Mouse (Mus musculus) heart, adult 2 months (tissue): ENCODE measurements around the gene Ippk. TPM values are rescaled to one million over a fixed set of nuclear protein-coding genes. Genes with fewer than 3 reads are reported as not detected.

Experiments used
- DNase-seq, 2 experiments: peaks; one replicate each; pipeline ENCODE4 v3.0.0; 2021
- H3K27ac ChIP-seq: fragments of 200-600 bp; 2 replicates; pipeline ENCODE4 v1.8.1; 2022
- H3K27me3 ChIP-seq: fragments of 200-500 bp; 2 replicates; pipeline ENCODE4 v1.6.1; 2012; ENCODE audit warnings: mild to moderate bottlenecking, low read length, inconsistent platforms, mixed read lengths; ENCODE audit not compliant: control insufficient read depth, insufficient read depth
- H3K36me3 ChIP-seq: fragments of 200-500 bp; 2 replicates; pipeline ENCODE4 v1.6.1; 2012; ENCODE audit warnings: low read length, inconsistent platforms; ENCODE audit not compliant: control insufficient read depth, insufficient read depth
- H3K4me1 ChIP-seq: fragments of 200-500 bp; 2 replicates; pipeline ENCODE4 v1.6.1; 2011; ENCODE audit warnings: low read length; ENCODE audit not compliant: control insufficient read depth, insufficient read depth
- H3K4me3 ChIP-seq: fragments of 200-600 bp; 2 replicates; pipeline ENCODE4 v1.8.1; 2022
- H3K79me2 ChIP-seq: fragments of 200-500 bp; replicated peaks from 2 replicates; pipeline ENCODE4 v1.6.1; 2012; ENCODE audit warnings: mild to moderate bottlenecking, inconsistent platforms, low read length, moderate library complexity, mixed read lengths; ENCODE audit not compliant: control insufficient read depth, insufficient read depth
- H3K9ac ChIP-seq: fragments of 200-500 bp; 2 replicates; pipeline ENCODE4 v1.6.1; 2012; ENCODE audit warnings: low read depth, mild to moderate bottlenecking, control low read depth, inconsistent platforms, low read length, mixed read lengths
- CTCF ChIP-seq: fragments of 200-600 bp; IDR thresholded peaks from 2 replicates; pipeline ENCODE4 v1.8.1; 2022; ENCODE audit warnings: antibody characterized with exemption, mild to moderate bottlenecking, moderate library complexity
- EP300 ChIP-seq: fragments of 200-500 bp; IDR thresholded peaks from 2 replicates; pipeline ENCODE4 v1.6.1; 2011; ENCODE audit warnings: low read depth, low read length, control low read depth; ENCODE audit not compliant: insufficient read depth
- POLR2A ChIP-seq: fragments of 200-500 bp; IDR thresholded peaks from 2 replicates; pipeline ENCODE4 v1.6.1; 2011; ENCODE audit warnings: mild to moderate bottlenecking, low read depth, low read length, control low read depth; ENCODE audit not compliant: insufficient read depth
- whole genome bisulfite sequencing: fragments of 180-500 bp; shearing (Covaris S2); methylation state at CpG from one replicate; pipeline ENCODE4 v1.1.7; 2018; 5-methylcytosine and 5-hydroxymethylcytosine counted together
- intact Hi-C: fragments of 180-260 bp; cut with DNase I; formaldehyde crosslinking; loops from one replicate; pipeline ENCODE4 v1.15.1; 2025
- polyA plus RNA-seq: library from polyadenylated mRNA; depleted of rRNA; stranded (reverse); fragments of >200 nt; gene quantifications from 2 replicates; pipeline ENCODE4 v1.2.3, GENCODE M21; 2012
- total RNA-seq, 2 experiments: library from RNA; stranded (reverse); gene quantifications; 2 replicates each; pipeline ENCODE4 v1.2.3; 2021

Gene Ippk
- total and polyA plus RNA-seq, 3 experiments, result 4.3 to 7.3 (median 6.7) TPM

- 70% methylated on average over 5 of the region's 5 CpGs for WGBS
- TF ChIP-seq EP300 (no peak), POLR2A (no peak), CTCF (no peak)
- peaks cover 4% of the 10 kb centered on the region for H3K36me3 ChIP-seq
These were observed 39.8 kb downstream of the Ippk start for GRCm38 (mm10) chr13:49460692-49461414.

GRCm38 (mm10) chr13:49461458-49462132, 40.5 kb downstream of the Ippk start:
- Histone ChIP-seq H3K27me3 (no peaks in the 10 kb centered on the region), H3K36me3 (peaks cover 4% of the 10 kb centered on the region), H3K27ac (peak overlapping the region; percentile 67), H3K4me3 (no peak overlapping the region), H3K4me1 (peaks cover 9% of the 10 kb centered on the region), H3K9ac (no peak overlapping the region), H3K79me2 (no peaks in the 10 kb centered on the region)
- peak; percentile 40 to 42 for DNase-seq
- intact Hi-C loops, result no loop called here
- WGBS, result 69% methylated on average over 15 of the region's 15 CpGs
- TF ChIP-seq EP300 (no peak), CTCF (no peak), POLR2A (no peak)

More at GRCm38 (mm10) chr13:49460692-49461414, 39.8 kb downstream of the Ippk start:
- Histone ChIP-seq H3K27ac (peak overlapping the region; percentile 67), H3K4me3 (no peak overlapping the region), H3K9ac (no peak overlapping the region), H3K27me3 (no peaks in the 10 kb centered on the region), H3K4me1 (peaks cover 9% of the 10 kb centered on the region), H3K79me2 (no peaks in the 10 kb centered on the region)
- DNase-seq, result no peak
- intact Hi-C loops, result no loop called here

- H3K79me2 ChIP-seq, result no peaks in the 10 kb centered on the region
- 98% methylated on average over 2 of the region's 2 CpGs for WGBS
- peaks cover 11% of the 10 kb centered on the region for H3K4me1 ChIP-seq
- no peak overlapping the region for H3K4me3 ChIP-seq
- H3K27me3 ChIP-seq, result no peaks in the 10 kb centered on the region
- no peak overlapping the region for H3K9ac ChIP-seq
- no peak overlapping the region for H3K27ac ChIP-seq
- peaks cover 4% of the 10 kb centered on the region for H3K36me3 ChIP-seq
- TF ChIP-seq POLR2A (no peak), EP300 (no peak), CTCF (no peak)
- intact Hi-C loops, result no loop called here
- no peak for DNase-seq
These were observed 41.9 kb downstream of the Ippk start for GRCm38 (mm10) chr13:49462921-49463320.

GRCm38 (mm10) chr13:49465875-49466274, 44.8 kb downstream of the Ippk start:
- H3K9ac ChIP-seq, result no peak overlapping the region
- intact Hi-C loops, result no loop called here
- no peaks in the 10 kb centered on the region; the same call in 1 of the 2 replicates for H3K36me3 ChIP-seq
- no peaks in the 10 kb centered on the region for H3K79me2 ChIP-seq
- 93% methylated on average over 4 of the region's 4 CpGs for WGBS
- TF ChIP-seq POLR2A (no peak), EP300 (no peak), CTCF (no peak)
- no peak overlapping the region for H3K27ac ChIP-seq
- H3K27me3 ChIP-seq, result no peaks in the 10 kb centered on the region
- H3K4me3 ChIP-seq, result no peak overlapping the region
- peaks cover 12% of the 10 kb centered on the region for H3K4me1 ChIP-seq
- no peak for DNase-seq

GRCm38 (mm10) chr13:49466393-49467075, 45.5 kb downstream of the Ippk start:
- Histone ChIP-seq H3K79me2 (no peaks in the 10 kb centered on the region), H3K4me3 (no peak overlapping the region), H3K27me3 (no peaks in the 10 kb centered on the region), H3K9ac (no peak overlapping the region), H3K36me3 (peaks cover 1% of the 10 kb centered on the region), H3K27ac (peak overlapping the region; percentile 40), H3K4me1 (peaks cover 17% of the 10 kb centered on the region)
- intact Hi-C loops, result no loop called here
- TF ChIP-seq EP300 (no peak), POLR2A (no peak), CTCF (no peak)
- 57% methylated on average over 11 of the region's 11 CpGs for WGBS
- peak; percentile 78 for DNase-seq
